Mouse (Mus musculus) lung, embryonic 14.5 days (tissue): ENCODE measurements at regions not wholly inside any gene's neighbourhood (a gene's known extent, or its start where the extent isn't known, plus 50 kb on each side); places are given as distances from the start of the nearest gene placed in this dataset.

Experiments used
- ATAC-seq: fragments of 200-750 bp; cut with Nextera tagmentation; 2 replicates; pipeline ENCODE4 v1.8.0; 2017; ENCODE audit warnings: mild to moderate bottlenecking, moderate TSS enrichment, moderate library complexity; ENCODE audit not compliant: insufficient read depth
- DNase-seq: peaks from one replicate; pipeline ENCODE4 v3.0.0-alpha.2; 2015
- H3K27ac ChIP-seq: fragments of 300-500 bp; sonication (generic); 2 replicates; pipeline ENCODE4 v1.5.1; 2014; ENCODE audit warnings: low read depth, mild to moderate bottlenecking, moderate library complexity
- H3K27me3 ChIP-seq: fragments of 300-500 bp; sonication (generic); 2 replicates; pipeline ENCODE4 v1.6.1; 2014; ENCODE audit warnings: low read length, control low read depth; ENCODE audit not compliant: insufficient read depth
- H3K36me3 ChIP-seq: fragments of 300-500 bp; sonication (generic); 2 replicates; pipeline ENCODE4 v1.6.1; 2014; ENCODE audit warnings: control low read depth; ENCODE audit not compliant: insufficient read depth
- H3K4me1 ChIP-seq: fragments of 300-500 bp; sonication (generic); 2 replicates; pipeline ENCODE4 v1.6.1; 2014; ENCODE audit warnings: antibody characterized with exemption, control low read depth; ENCODE audit not compliant: insufficient read depth
- H3K4me2 ChIP-seq: fragments of 300-500 bp; sonication (generic); 2 replicates; pipeline ENCODE4 v1.6.1; 2014; ENCODE audit warnings: mild to moderate bottlenecking
- H3K4me3 ChIP-seq: fragments of 300-500 bp; sonication (generic); 2 replicates; pipeline ENCODE4 v1.5.1; 2014; ENCODE audit warnings: low read depth, low read length
- H3K9ac ChIP-seq: fragments of 300-500 bp; sonication (generic); 2 replicates; pipeline ENCODE4 v1.6.1; 2014
- H3K9me3 ChIP-seq: fragments of 300-500 bp; sonication (generic); 2 replicates; pipeline ENCODE4 v1.6.1; 2016; ENCODE audit warnings: low read depth, low read length, control low read depth
- CTCF ChIP-seq: IDR thresholded peaks from 2 replicates; pipeline ENCODE4 v1.5.1; 2016; ENCODE audit warnings: antibody characterized with exemption, low read depth
- WGBS: fragments of 180-500 bp; shearing (Covaris S2); extraction: QIAGEN DNeasy Blood & Tissue Kit; methylation state at CpG from one replicate; pipeline ENCODE4 v1.1.7; 2014; 5-methylcytosine and 5-hydroxymethylcytosine counted together

GRCm38 (mm10) chr8:12017750-12018149 lies 177.5 kb downstream of the Tex29 start:
- no peak overlapping the region for H3K4me3 ChIP-seq
- peak; percentile 38; the same call in 1 of the 2 replicates for ATAC-seq
- H3K4me1 ChIP-seq = no peaks in the 10 kb centered on the region
- no peaks in the 10 kb centered on the region for H3K9me3 ChIP-seq
- peak; percentile 44 for DNase-seq
- H3K9ac ChIP-seq = no peak overlapping the region
- H3K36me3 ChIP-seq = no peaks in the 10 kb centered on the region
- H3K4me2 ChIP-seq = no peak overlapping the region
- no peak overlapping the region for H3K27ac ChIP-seq
- no peaks in the 10 kb centered on the region for H3K27me3 ChIP-seq
- no peak for TF ChIP-seq CTCF
- WGBS = 46% methylated on average over 7 of the region's 7 CpGs

- Histone ChIP-seq H3K9ac (no peak overlapping the region), H3K36me3 (no peaks in the 10 kb centered on the region), H3K27ac (no peak overlapping the region), H3K4me2 (no peak overlapping the region), H3K4me3 (no peak overlapping the region), H3K4me1 (no peaks in the 10 kb centered on the region), H3K27me3 (no peaks in the 10 kb centered on the region), H3K9me3 (no peaks in the 10 kb centered on the region)
- no peak for DNase-seq
- no peak for TF ChIP-seq CTCF
- ATAC-seq = no peak
- 89% methylated on average over 9 of the region's 9 CpGs for WGBS
These were observed 179.0 kb downstream of the Tex29 start for GRCm38 (mm10) chr8:12019272-12019671.

- DNase-seq (peak; percentile 15), ATAC-seq (no peak)
- Histone ChIP-seq H3K9me3 (no peaks in the 10 kb centered on the region), H3K27me3 (no peaks in the 10 kb centered on the region), H3K4me1 (no peaks in the 10 kb centered on the region), H3K4me3 (no peak overlapping the region), H3K4me2 (no peak overlapping the region), H3K36me3 (no peaks in the 10 kb centered on the region), H3K27ac (no peak overlapping the region), H3K9ac (no peak overlapping the region)
- WGBS = 58% methylated on average over 4 of the region's 4 CpGs
- TF ChIP-seq CTCF = no peak
These were observed 183.6 kb downstream of the Tex29 start for GRCm38 (mm10) chr8:12023669-12024390.

- no peak overlapping the region for H3K27ac ChIP-seq
- DNase-seq (peak; percentile 42), ATAC-seq (no peak)
These were observed 190.3 kb downstream of the Tex29 start for GRCm38 (mm10) chr8:12030363-12031116.

GRCm38 (mm10) chr8:12031796-12032195 lies 191.5 kb downstream of the Tex29 start:
- Histone ChIP-seq H3K4me2 (no peak overlapping the region), H3K9ac (no peak overlapping the region), H3K27ac (no peak overlapping the region), H3K4me3 (no peak overlapping the region), H3K4me1 (no peaks in the 10 kb centered on the region), H3K36me3 (no peaks in the 10 kb centered on the region), H3K27me3 (no peaks in the 10 kb centered on the region), H3K9me3 (no peaks in the 10 kb centered on the region)
- peak; percentile 65 for ATAC-seq
- peak; percentile 83 for DNase-seq
- 25% methylated on average over 3 of the region's 3 CpGs for WGBS
- TF ChIP-seq CTCF = no peak

More at GRCm38 (mm10) chr8:12030363-12031116, 190.3 kb downstream of the Tex29 start:
- Histone ChIP-seq H3K4me2 (no peak overlapping the region), H3K36me3 (no peaks in the 10 kb centered on the region), H3K9ac (no peak overlapping the region), H3K4me3 (no peak overlapping the region), H3K27me3 (no peaks in the 10 kb centered on the region), H3K4me1 (no peaks in the 10 kb centered on the region), H3K9me3 (no peaks in the 10 kb centered on the region)
- TF ChIP-seq CTCF = no peak
- 34% methylated on average over 22 of the region's 22 CpGs for WGBS

GRCm38 (mm10) chr8:12032386-12032785 lies 192.1 kb downstream of the Tex29 start:
- Histone ChIP-seq H3K9me3 (no peaks in the 10 kb centered on the region), H3K4me3 (no peak overlapping the region), H3K9ac (no peak overlapping the region), H3K27ac (no peak overlapping the region), H3K4me1 (no peaks in the 10 kb centered on the region), H3K4me2 (no peak overlapping the region), H3K27me3 (no peaks in the 10 kb centered on the region), H3K36me3 (no peaks in the 10 kb centered on the region)
- no peak for DNase-seq
- WGBS = 64% methylated on average over 3 of the region's 3 CpGs
- TF ChIP-seq CTCF = no peak
- ATAC-seq = no peak

- no peak for DNase-seq
- WGBS = 65% methylated on average over 3 of the region's 3 CpGs
- no peak for TF ChIP-seq CTCF
These were observed 196.1 kb downstream of the Tex29 start for GRCm38 (mm10) chr8:12036349-12036748.

More at GRCm38 (mm10) chr8:12036349-12036748, 196.1 kb downstream of the Tex29 start:
- H3K9me3 ChIP-seq = no peaks in the 10 kb centered on the region
- no peak overlapping the region for H3K4me2 ChIP-seq
- no peak overlapping the region for H3K4me3 ChIP-seq
- H3K27ac ChIP-seq = no peak overlapping the region
- H3K4me1 ChIP-seq = no peaks in the 10 kb centered on the region
- ATAC-seq = no peak
- no peaks in the 10 kb centered on the region for H3K27me3 ChIP-seq
- no peaks in the 10 kb centered on the region for H3K36me3 ChIP-seq
- H3K9ac ChIP-seq = no peak overlapping the region
